Mouse (Mus musculus): ENCODE measurements around the gene Psmg1.
"Not testable (repeated sequence)": the region's sequence is repeated elsewhere in the genome, so short reads cannot be mapped to it uniquely, and the experiment has no call there.

Psmg1 gene

GRCm38 (mm10) chr16:95990462-95991121 lies at the start of gene Psmg1:
Psmg1 (minus strand) TSS chr16:95990960.
- DNase-seq: peak; percentile 96

DNA sequence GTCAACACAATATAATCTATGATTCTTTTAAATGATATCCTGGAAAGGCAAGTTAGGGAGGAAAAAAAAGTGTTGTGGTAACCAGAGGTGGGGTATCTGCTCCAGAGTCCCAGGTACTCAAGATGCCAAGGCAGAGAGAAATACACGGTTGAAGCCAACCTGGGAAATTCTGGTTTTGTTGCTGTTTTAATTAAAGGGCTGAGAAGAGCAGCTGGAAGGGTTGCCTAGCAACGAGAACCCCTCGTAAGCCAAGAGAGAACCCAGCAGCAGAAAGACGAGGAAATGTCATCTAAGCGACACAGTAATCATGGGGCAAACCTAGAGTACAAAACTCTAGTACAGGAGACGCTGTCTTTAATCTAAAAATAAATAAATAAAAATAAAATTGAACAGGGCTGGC lies 48.8 kb upstream of the Psmg1 start:
- DNase-seq: peak; percentile 26

- DNase-seq: peak; percentile 37
Observed at GRCm38 (mm10) chr16:96034473-96034872, 43.7 kb upstream of the Psmg1 start.

- no peak for DNase-seq
Observed at GRCm38 (mm10) chr16:96032368-96033043, 41.7 kb upstream of the Psmg1 start.

DNA sequence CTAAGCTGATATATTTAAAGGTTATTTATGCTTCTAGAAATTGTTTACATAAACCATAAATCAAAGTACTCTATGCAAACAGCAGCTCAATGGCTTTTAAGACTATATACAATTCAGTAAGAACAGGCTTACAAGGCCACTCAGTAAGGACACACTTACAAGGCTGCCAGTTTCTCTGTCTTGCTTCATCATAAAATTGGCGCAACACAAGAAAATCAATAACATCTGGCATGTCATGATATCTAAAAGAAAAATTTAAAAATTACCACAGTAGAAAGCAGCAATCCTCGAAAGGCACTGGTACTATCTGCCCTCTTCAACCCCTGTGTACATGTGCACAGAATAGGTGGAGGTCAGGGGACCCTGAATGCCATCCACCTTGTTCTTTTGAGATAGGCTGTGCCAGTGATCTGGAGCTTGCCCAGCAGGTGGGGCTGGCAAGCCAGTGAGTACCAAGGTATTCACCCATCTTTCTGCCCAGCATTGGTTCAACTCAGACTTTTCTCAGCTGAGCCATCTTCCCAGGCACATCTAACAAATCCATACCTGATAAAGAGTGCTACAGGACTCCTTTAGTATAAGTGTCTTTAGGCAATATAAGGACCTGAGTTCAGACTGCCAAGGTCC lies 39.8 kb upstream of the Psmg1 start:
- DNase-seq: no peak

DNA sequence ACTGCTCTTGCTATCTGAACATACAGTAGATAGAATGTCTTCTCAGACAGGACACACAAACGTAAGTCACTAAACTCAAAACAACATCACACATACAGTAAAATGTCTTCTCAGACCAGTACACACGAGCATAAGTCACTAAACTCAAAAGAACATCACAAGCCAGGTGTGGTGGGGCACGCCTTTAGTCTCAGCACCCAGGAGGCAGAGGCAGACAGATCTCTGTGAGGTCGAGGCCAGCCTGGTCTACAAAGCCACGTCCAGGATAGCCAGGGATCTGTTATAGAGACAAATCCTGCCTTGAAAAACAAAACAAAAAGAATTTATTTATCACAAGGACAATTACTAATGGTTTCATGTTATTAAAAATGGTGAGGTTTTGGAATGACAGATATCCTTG lies 35.5 kb upstream of the Psmg1 start:
- no peak for DNase-seq

DNA sequence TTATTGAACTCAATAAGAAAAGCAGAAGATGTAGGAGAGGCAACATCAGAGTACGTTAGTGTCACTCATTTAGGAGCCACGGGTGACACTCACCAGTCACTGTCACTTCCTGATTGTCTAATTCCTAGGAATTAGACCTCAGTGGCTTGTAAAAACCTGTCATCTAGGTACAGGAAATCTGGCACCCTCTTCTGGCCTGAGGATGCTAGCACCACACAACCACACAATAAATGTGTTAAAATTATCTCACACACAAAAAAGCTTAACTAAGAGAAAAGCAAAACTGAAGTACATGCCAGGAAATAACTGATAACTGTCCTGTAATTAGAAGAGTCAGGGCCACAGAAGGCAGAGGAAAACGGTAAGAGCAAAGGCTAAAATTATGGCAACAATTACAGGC lies 34.5 kb upstream of the Psmg1 start:
- no peak for DNase-seq

- no peak for DNase-seq
Observed at GRCm38 (mm10) chr16:96021045-96021444, 30.3 kb upstream of the Psmg1 start.

DNA sequence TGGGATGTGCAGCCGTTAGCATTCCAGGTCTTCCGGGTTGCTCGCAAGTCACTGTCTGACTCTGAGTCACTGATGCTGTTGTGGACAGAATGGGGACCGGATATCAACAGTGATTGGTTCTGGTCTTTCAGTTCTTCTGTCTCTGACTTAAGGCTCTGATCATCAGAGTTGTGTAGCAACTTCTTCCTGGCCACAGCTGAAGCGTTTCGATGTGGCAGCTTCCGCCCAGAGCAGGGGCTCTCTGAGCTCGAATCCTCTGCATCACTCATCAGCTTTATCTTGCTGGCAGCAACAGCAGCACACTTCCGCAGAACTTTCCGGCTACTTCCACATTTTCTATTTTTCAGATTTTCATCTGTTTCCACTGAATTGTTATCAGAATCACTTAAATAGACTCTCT lies 18.4 kb upstream of the Psmg1 start:
- not testable (repeated sequence) for DNase-seq

DNA sequence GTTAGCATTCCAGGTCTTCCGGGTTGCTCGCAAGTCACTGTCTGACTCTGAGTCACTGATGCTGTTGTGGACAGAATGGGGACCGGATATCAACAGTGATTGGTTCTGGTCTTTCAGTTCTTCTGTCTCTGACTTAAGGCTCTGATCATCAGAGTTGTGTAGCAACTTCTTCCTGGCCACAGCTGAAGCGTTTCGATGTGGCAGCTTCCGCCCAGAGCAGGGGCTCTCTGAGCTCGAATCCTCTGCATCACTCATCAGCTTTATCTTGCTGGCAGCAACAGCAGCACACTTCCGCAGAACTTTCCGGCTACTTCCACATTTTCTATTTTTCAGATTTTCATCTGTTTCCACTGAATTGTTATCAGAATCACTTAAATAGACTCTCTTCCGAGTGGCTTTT lies 13.5 kb upstream of the Psmg1 start:
- DNase-seq: not testable (repeated sequence)

DNA sequence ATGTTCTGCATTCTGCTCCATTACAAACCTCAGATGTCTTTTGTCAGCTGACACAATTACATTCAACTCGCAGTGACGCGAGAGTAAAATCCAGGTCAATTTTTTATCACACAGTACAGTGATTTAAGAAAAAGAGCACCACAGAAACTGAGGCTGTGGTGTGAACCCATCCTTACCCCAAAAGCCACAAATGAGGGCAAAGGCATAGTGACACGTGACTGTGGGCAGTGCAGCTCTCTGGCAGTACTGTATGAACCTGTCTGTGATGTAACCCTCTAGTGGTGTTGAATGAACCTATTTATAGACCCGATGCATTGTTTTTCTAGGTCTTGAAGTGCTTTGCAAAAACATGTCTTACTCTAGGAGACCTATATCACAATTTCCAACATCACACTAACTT lies 8.5 kb upstream of the Psmg1 start:
- no peak for DNase-seq

DNA sequence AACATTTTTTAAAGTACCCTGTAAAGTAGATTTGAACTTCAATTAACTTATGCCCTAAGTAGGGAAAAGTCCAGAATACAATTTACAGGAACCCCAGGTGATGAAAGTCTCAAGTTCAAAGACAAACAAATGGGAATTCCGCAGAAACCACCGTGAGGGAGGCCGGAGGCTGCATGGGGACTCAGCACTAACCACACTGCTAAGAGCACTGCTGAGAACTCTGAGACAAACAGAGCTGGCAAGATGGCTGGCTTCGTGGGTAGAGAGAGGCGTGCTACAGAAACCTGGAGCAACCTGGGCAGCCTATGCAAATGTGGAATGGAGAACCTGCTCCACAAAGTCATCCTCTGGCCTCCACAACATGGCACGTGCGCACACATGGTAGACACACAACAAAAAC lies 5.4 kb upstream of the Psmg1 start:
- no peak for DNase-seq

DNA sequence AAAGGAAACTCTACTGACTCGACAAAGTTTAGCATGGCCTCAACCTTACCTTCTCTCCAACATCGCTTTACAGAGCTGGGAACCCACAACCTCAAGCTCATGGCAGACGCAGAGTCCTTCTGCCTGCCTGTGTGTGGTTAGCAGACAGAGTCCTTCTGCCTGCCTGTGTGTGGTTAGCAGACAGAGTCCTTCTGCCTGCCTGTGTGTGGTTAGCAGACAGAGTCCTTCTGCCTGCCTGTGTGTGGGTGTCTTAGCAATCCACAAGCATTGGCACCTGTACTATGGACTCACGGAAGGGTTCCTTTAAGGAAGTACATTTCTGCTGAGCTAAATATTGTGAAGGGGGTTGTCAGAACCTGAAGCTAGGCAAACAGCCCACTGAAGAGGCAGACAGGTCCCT lies 3.8 kb upstream of the Psmg1 start:
- peak; percentile 45 for DNase-seq

DNA sequence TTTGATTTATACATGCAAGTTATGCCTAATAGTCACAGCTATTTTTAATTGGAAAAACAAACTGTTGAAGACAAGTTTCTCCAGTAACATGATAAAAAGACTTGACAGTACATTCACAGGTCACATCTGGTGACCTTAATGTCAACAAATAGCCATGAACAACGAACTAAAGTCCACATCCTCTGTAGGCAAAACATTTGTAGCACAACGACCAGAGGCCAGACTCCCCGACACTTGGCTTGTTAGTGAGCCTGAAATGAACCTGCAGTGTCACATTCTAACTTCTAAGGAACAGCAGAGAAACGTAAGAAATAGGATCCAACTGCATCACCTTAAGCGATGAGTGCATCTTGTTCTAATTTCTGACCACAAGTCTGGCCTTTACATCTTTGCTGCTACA lies 1.8 kb upstream of the Psmg1 start:
- no peak for DNase-seq

- no peak for DNase-seq
Observed at GRCm38 (mm10) chr16:95991122-95991900, 551 bp upstream of the Psmg1 start.

DNA sequence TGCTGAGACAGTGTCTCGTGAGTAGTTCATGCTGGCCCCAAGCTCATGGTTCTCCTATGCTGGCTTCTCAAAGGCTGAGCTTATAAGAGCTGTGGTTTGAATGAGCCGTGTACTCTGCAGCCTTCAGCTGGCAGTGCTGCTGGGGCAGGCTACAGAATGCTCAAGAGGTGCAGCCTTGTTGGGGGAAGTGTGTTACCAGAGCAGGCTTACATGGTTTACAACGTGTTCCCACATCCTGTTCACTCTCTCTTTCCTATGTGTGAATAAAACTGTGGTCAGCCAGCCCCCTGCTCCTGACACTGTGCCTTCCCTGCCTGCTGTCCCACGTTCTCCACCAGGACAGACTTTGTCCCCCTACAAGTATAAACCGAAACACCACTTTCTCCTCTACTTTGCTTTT lies 5.8 kb downstream of the Psmg1 start:
- no peak for DNase-seq

- no peak for DNase-seq
Observed at GRCm38 (mm10) chr16:95983601-95984000, 7.2 kb downstream of the Psmg1 start.

- DNase-seq: peak; percentile 26
Observed at GRCm38 (mm10) chr16:95970841-95971240, 19.9 kb downstream of the Psmg1 start.

GRCm38 (mm10) chr16:95967455-95967854 lies 23.3 kb downstream of the Psmg1 start:
- DNase-seq: peak; percentile 24

- DNase-seq: peak; percentile 21
Observed at GRCm38 (mm10) chr16:95964427-95965023, 26.2 kb downstream of the Psmg1 start.

- not testable (repeated sequence) for DNase-seq
Observed at GRCm38 (mm10) chr16:95961484-95961883, 29.3 kb downstream of the Psmg1 start.

- DNase-seq: not testable (repeated sequence)
Observed at GRCm38 (mm10) chr16:95960689-95961088, 30.1 kb downstream of the Psmg1 start.

GRCm38 (mm10) chr16:95958080-95958479 lies 32.7 kb downstream of the Psmg1 start:
- no peak for DNase-seq
